Mouse (Mus musculus): ENCODE data around the gene Bnc2.

DNA sequence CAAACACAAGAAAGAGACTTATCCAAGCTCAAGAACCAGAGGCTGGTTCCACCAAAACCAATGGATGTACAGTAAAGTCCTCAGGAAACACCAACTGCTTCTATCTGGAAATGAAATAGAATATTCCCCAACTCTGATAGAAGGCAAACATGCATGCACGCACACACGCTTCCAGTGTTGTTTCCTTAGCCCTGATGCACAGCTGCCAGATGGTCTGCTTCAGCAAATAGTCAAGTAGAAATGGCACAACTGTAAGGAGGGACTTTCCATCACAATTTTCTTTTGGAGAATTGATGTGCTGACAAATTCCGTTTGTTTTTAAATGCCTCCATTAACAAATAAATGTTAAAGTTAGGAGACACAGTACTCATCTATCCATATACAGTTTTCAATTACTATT, 247.1 kb downstream of the Bnc2 start:
- TF ChIP-seq GATA1 (IDR thresholded peaks at IDR 0.05; ENCODE audit: low read length) (no peak), TAL1 (IDR thresholded peaks at IDR 0.05; ENCODE audit: low read length) (no peak)

All from erythroblast, embryonic 14.5 days (primary cell).